Mouse (Mus musculus): Measurements from ENCODE around the gene Mymx.

- TF ChIP-seq POLR2A (IDR thresholded peaks at IDR 0.05; ENCODE audit: low read depth, low read length): no peak
- TF ChIP-seq CTCF (conservative IDR thresholded peaks at IDR 0.05; ENCODE audit: insufficient read depth, insufficient read length, low read depth, low read length): no peak
Observed at GRCm38 (mm10) chr17:45551249-45551796, 50.6 kb downstream of the Mymx start.
